Mouse (Mus musculus) brain, embryonic 14.5 days (tissue): ENCODE measurements around the gene Dok1.

Experiments used
- CTCF ChIP-seq: fragments of 200-500 bp; IDR thresholded peaks from 2 replicates; pipeline ENCODE4 v1.5.1; 2012; ENCODE audit warnings: inconsistent platforms, mild to moderate bottlenecking, moderate library complexity, borderline replicate concordance; ENCODE audit not compliant: insufficient read depth, insufficient read length; ENCODE audit errors: extremely low read depth
- POLR2A ChIP-seq: fragments of 200-500 bp; IDR thresholded peaks from 2 replicates; pipeline ENCODE4 v1.6.1; 2012; ENCODE audit warnings: mild to moderate bottlenecking, inconsistent platforms, borderline replicate concordance; ENCODE audit not compliant: poor library complexity, insufficient read depth, insufficient read length, severe bottlenecking; ENCODE audit errors: extremely low read depth

DNA sequence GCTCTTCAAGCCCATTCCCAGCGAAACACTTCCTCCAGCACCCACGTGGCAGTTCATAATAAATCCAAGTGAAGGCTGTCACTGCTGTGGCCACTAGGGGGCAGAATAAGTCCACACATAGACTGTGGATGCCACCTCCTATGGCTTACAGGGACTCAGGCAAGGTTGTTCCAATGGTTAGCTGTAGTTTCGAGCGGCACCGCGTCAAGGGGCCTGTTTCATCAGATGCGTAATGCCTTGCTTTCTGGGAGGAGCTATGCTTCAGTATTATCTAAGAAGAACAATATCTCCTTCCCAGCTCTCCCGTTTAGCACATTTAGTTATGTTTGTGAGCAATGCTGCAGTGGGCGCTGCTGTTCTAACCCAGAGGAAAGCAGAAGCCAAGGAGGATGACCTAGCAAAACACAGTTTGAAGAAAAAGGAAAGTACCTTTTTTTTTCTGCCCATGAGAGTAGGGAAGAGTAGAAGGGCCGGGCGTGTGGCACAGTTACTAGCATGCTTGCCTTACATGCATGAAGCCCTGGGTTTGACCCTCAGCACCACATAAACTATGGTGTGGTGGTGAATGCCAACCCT, 36.4 kb downstream of the Dok1 start:
- TF ChIP-seq CTCF (peak; percentile 96), POLR2A (no peak)
